Mouse (Mus musculus) layer of hippocampus, adult 9-10 months (tissue): ENCODE measurements at regions not wholly inside any gene's neighbourhood (a gene's known extent, or its start where the extent isn't known, plus 50 kb on each side); places are given as distances from the start of the nearest gene placed in this dataset.
A peak's percentile ranks its signal among the peaks of the same experiment; 100 is the strongest.

Source experiments
- DNase-seq: peaks from one replicate; pipeline ENCODE4 v3.0.0; 2022; ENCODE audit warnings: low spot score

GRCm38 (mm10) chr16:18683556-18683955 is 53.8 kb upstream of the Sept5 start:
- DNase-seq: no peak

GRCm38 (mm10) chr16:18686044-18686761 is 56.4 kb upstream of the Sept5 start:
- no peak for DNase-seq

GRCm38 (mm10) chr16:18686916-18687315 is 57.2 kb upstream of the Sept5 start:
- peak; percentile 20 for DNase-seq

GRCm38 (mm10) chr16:18687367-18687766 is 57.6 kb upstream of the Sept5 start:
- peak; percentile 22 for DNase-seq

- DNase-seq: no peak
These were observed 65.8 kb upstream of the Sept5 start for GRCm38 (mm10) chr16:18695596-18695995.

- peak; percentile 65 for DNase-seq
These were observed 66.5 kb upstream of the Sept5 start for GRCm38 (mm10) chr16:18696074-18696819.

GRCm38 (mm10) chr16:18696820-18697168 is 67.0 kb upstream of the Sept5 start:
- no peak for DNase-seq

GRCm38 (mm10) chr16:18704126-18704525 is 72.5 kb upstream of the Cldn5 start:
- DNase-seq: no peak

GRCm38 (mm10) chr16:18705028-18705648 is 71.5 kb upstream of the Cldn5 start:
- DNase-seq: no peak

GRCm38 (mm10) chr16:18711637-18712125 is 65.0 kb upstream of the Cldn5 start:
- no peak for DNase-seq

- DNase-seq: no peak
These were observed 63.6 kb upstream of the Cldn5 start for GRCm38 (mm10) chr16:18713017-18713416.

GRCm38 (mm10) chr16:18715381-18715780 is 61.3 kb upstream of the Cldn5 start:
- no peak for DNase-seq

- no peak for DNase-seq
These were observed 58.6 kb upstream of the Cldn5 start for GRCm38 (mm10) chr16:18718040-18718439.

- no peak for DNase-seq
These were observed 56.0 kb upstream of the Cldn5 start for GRCm38 (mm10) chr16:18720433-18721233.

GRCm38 (mm10) chr16:18723186-18723843 is 53.3 kb upstream of the Cldn5 start:
- no peak for DNase-seq

GRCm38 (mm10) chr16:18723874-18724273 is 52.8 kb upstream of the Cldn5 start:
- DNase-seq: no peak

- no peak for DNase-seq
These were observed 51.9 kb upstream of the Cldn5 start for GRCm38 (mm10) chr16:18724706-18725105.
